ENCODE assay signal across 7 mouse cellular contexts in the genomic region with DNA sequence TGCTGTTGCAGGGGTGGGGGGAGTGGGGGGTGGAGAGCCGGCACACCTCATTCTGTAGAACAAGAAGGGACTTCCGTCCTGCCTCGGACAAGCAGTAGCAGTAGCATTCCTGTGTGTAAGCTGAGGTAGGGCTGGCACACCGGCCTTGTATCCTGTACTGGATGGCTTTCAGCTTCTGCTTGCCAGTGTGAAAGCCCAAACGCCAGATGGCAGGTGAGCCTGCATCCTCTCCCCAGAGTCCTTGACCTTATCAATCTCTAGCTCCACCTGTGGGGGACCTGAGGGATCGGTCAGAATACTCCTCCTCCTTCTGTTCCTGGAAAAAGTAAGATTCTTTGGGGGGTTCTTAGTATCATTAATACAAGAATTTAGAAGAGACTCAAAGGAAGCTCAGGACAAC. TPM values are rescaled to one million over a fixed set of nuclear protein-coding genes. Genes with fewer than 3 reads are reported as not detected.
DNase-seq lines count a peak whose midpoint lies in the region; ATAC-seq lines count a peak whose summit lies in the region.

No protein-coding gene starts in this region.

- H3K4me3 ChIP-seq in embryonic facial prominence, embryonic 13.5 days, result peak overlapping the region; percentile 93
- peak overlapping the region; percentile 82 for H3K4me3 ChIP-seq in midbrain, embryonic 10.5 days

- H3K4me1 ChIP-seq in embryonic facial prominence, embryonic 13.5 days, result peaks cover 20% of the 10 kb centered on the region
- peaks cover 25% of the 10 kb centered on the region for H3K4me1 ChIP-seq in midbrain, embryonic 10.5 days

- peak overlapping the region; percentile 88 for H3K4me2 ChIP-seq in embryonic facial prominence, embryonic 13.5 days

- peak; percentile 36 for DNase-seq in 416B (ENCODE audit: low read depth)
- DNase-seq in CD4-positive helper T cell, adult 2 months (ENCODE audit: low read depth, low spot score), result peak; percentile 35
- peak; percentile 48 for DNase-seq in kidney, adult 9 months
- DNase-seq in midbrain, embryonic 10.5 days (ENCODE audit: low spot score), result no peak

- 75% methylated on average over 6 of the region's 6 CpGs for WGBS in embryonic facial prominence, embryonic 13.5 days
- 80% methylated on average over 6 of the region's 6 CpGs for WGBS in midbrain, embryonic 10.5 days

- H3K27me3 ChIP-seq in embryonic facial prominence, embryonic 13.5 days, result no peaks in the 10 kb centered on the region
- H3K27me3 ChIP-seq in midbrain, embryonic 10.5 days (ENCODE audit: low read depth, poor library complexity, severe bottlenecking), result no peaks in the 10 kb centered on the region

- no peaks in the 10 kb centered on the region for H3K9me3 ChIP-seq in embryonic facial prominence, embryonic 13.5 days
- H3K9me3 ChIP-seq in midbrain, embryonic 10.5 days (replicated peaks), result no peaks in the 10 kb centered on the region

- ATAC-seq in embryonic facial prominence, embryonic 13.5 days (ENCODE audit: insufficient number of reproducible peaks, insufficient read depth, low FRiP score, low TSS enrichment, low read depth), result no peak
- ATAC-seq in megakaryocyte progenitor cell, adult 5-6 weeks (replicated peaks; ENCODE audit: poor library complexity), result no peak
- no peak for ATAC-seq in activated CD4-positive, CD25-positive, alpha-beta regulatory T cell, adult 4 months

- H3K9ac ChIP-seq in embryonic facial prominence, embryonic 13.5 days, result 0 out of 2 replicates have a peak overlapping the region, but pooled peaks have one; percentile 2

- H3K36me3 ChIP-seq in embryonic facial prominence, embryonic 13.5 days, result peaks cover 13% of the 10 kb centered on the region
- peaks cover 25% of the 10 kb centered on the region for H3K36me3 ChIP-seq in midbrain, embryonic 10.5 days

- no peak overlapping the region for H3K27ac ChIP-seq in embryonic facial prominence, embryonic 13.5 days
- no peak overlapping the region for H3K27ac ChIP-seq in midbrain, embryonic 10.5 days (replicated peaks)

RNA-seq across cellular contexts. Expression of a gene that starts 1.3 kb away (rescaled TPM):
- 34.0 and 34.1 TPM in 2 replicates for polyA plus RNA-seq in embryonic facial prominence, embryonic 13.5 days (2015; fragmentation: Nextera tagmentation; extraction: Ambion mirVana)
- 46.5 and 52.5 TPM in 2 replicates for polyA plus RNA-seq in midbrain, embryonic 10.5 days (2016; fragmentation: Nextera tagmentation; extraction: Ambion mirVana)
- 16.3 and 17.6 TPM in 2 replicates for total RNA-seq in megakaryocyte progenitor cell, adult 5-6 weeks (2015)
- total RNA-seq in megakaryocyte progenitor cell, adult 5-6 weeks (2017), result 8.8 and 15.3 TPM in 2 replicates
- 10 to 100 TPM; 17.6 to 18.9 TPM for polyA plus RNA-seq in activated CD4-positive, CD25-positive, alpha-beta regulatory T cell, adult 4 months (2017; shearing (Covaris generic))

RNA-seq across cellular contexts. Expression of a gene that starts 34.6 kb away (rescaled TPM):
- 0.51 and 0.60 TPM in 2 replicates for polyA plus RNA-seq in embryonic facial prominence, embryonic 13.5 days (2015; fragmentation: Nextera tagmentation; extraction: Ambion mirVana)
- polyA plus RNA-seq in midbrain, embryonic 10.5 days (2016; fragmentation: Nextera tagmentation; extraction: Ambion mirVana), result 0.75 and 0.89 TPM in 2 replicates
- not detected in 2 replicates for total RNA-seq in megakaryocyte progenitor cell, adult 5-6 weeks (2015)
- 0.10 TPM in 1 of 2 replicates, not detected in the other for total RNA-seq in megakaryocyte progenitor cell, adult 5-6 weeks (2017)
- polyA plus RNA-seq in activated CD4-positive, CD25-positive, alpha-beta regulatory T cell, adult 4 months (2017; shearing (Covaris generic)), result under 1 TPM; 0.22 to 0.42 TPM

RNA-seq across cellular contexts. Expression of a gene that starts 44.5 kb away (rescaled TPM):
- 80.5 and 84.3 TPM in 2 replicates for polyA plus RNA-seq in embryonic facial prominence, embryonic 13.5 days (2015; fragmentation: Nextera tagmentation; extraction: Ambion mirVana)
- 50.7 and 68.9 TPM in 2 replicates for polyA plus RNA-seq in midbrain, embryonic 10.5 days (2016; fragmentation: Nextera tagmentation; extraction: Ambion mirVana)
- total RNA-seq in megakaryocyte progenitor cell, adult 5-6 weeks (2015), result 16.9 and 17.0 TPM in 2 replicates
- 20.1 and 30.0 TPM in 2 replicates for total RNA-seq in megakaryocyte progenitor cell, adult 5-6 weeks (2017)
- polyA plus RNA-seq in activated CD4-positive, CD25-positive, alpha-beta regulatory T cell, adult 4 months (2017; shearing (Covaris generic)), result 10 to 100 TPM; 77.7 to 78.9 TPM

RNA-seq across cellular contexts. Expression of a gene that starts 51.2 kb away (rescaled TPM):
- 0.48 and 0.85 TPM in 2 replicates for polyA plus RNA-seq in embryonic facial prominence, embryonic 13.5 days (2015; fragmentation: Nextera tagmentation; extraction: Ambion mirVana)
- polyA plus RNA-seq in midbrain, embryonic 10.5 days (2016; fragmentation: Nextera tagmentation; extraction: Ambion mirVana), result 0.16 and 0.24 TPM in 2 replicates
- total RNA-seq in megakaryocyte progenitor cell, adult 5-6 weeks (2015), result 1.3 and 1.5 TPM in 2 replicates
- total RNA-seq in megakaryocyte progenitor cell, adult 5-6 weeks (2017), result 0.17 and 0.21 TPM in 2 replicates
- not detected for polyA plus RNA-seq in activated CD4-positive, CD25-positive, alpha-beta regulatory T cell, adult 4 months (2017; shearing (Covaris generic))
